Mouse (Mus musculus): ENCODE measurements around the gene Dach2.

DNA sequence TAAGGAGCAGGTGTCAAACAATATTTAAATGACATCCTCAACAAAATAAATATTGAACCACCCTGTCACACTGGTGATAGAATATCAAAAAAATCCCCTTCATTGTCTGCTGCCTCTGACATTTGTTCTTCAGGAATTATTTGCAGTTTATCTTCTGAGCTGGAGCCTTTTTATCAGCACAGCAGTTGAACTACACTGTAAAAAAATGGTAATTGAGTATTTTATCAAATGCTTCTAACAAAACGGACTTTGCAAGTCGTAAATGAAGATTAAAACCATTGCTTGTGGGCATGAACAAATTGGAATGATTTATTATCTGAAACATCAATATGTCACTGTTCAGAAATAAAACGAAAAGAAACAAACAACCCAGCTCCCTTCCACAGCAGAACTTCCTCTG lies 97.1 kb downstream of the Dach2 start:
- no peak for TF ChIP-seq POLR2A (IDR thresholded peaks at IDR 0.05; ENCODE audit: extremely low read depth, insufficient read depth, low read length)
- TF ChIP-seq CTCF (IDR thresholded peaks at IDR 0.05; ENCODE audit: extremely low read depth, insufficient read depth, low read length): no peak

Data from cortical plate, adult 2 months (tissue).